Mouse (Mus musculus) thymus, adult 2 months (tissue): Measurements from ENCODE around the gene Scarb2. TPM values are rescaled to one million over a fixed set of nuclear protein-coding genes. Genes with fewer than 3 reads are reported as not detected.
"Not testable (repeated sequence)": the region's sequence is repeated elsewhere in the genome, so short reads cannot be mapped to it uniquely, and the experiment has no call there.

Experiments
- DNase-seq: peaks from one replicate; pipeline ENCODE4 v3.0.0; 2021
- H3K27ac ChIP-seq: fragments of 200-500 bp; 2 replicates; pipeline ENCODE4 v1.5.1; 2012; ENCODE audit warnings: low read length, control low read depth; ENCODE audit not compliant: control insufficient read depth, insufficient read depth
- H3K27me3 ChIP-seq: fragments of 200-500 bp; 2 replicates; pipeline ENCODE4 v1.6.1; 2012; ENCODE audit warnings: mild to moderate bottlenecking, low read length, moderate library complexity, mixed read lengths; ENCODE audit not compliant: control insufficient read depth, insufficient read depth
- H3K36me3 ChIP-seq: fragments of 200-500 bp; 2 replicates; pipeline ENCODE4 v1.6.1; 2012; ENCODE audit warnings: mild to moderate bottlenecking, low read length, moderate library complexity; ENCODE audit not compliant: control insufficient read depth, insufficient read depth
- H3K4me1 ChIP-seq: fragments of 200-500 bp; replicated peaks from 2 replicates; pipeline ENCODE4 v1.6.1; 2012; ENCODE audit warnings: low read length; ENCODE audit not compliant: control insufficient read depth, insufficient read depth
- H3K4me3 ChIP-seq: fragments of 200-500 bp; 2 replicates; pipeline ENCODE4 v1.5.1; 2012; ENCODE audit warnings: mild to moderate bottlenecking, low read length, control low read depth, moderate library complexity; ENCODE audit not compliant: control insufficient read depth, insufficient read depth
- CTCF ChIP-seq: fragments of 200-500 bp; IDR thresholded peaks from 2 replicates; pipeline ENCODE4 v1.5.1; 2012; ENCODE audit warnings: mild to moderate bottlenecking, control low read depth, low read length, moderate library complexity, borderline replicate concordance; ENCODE audit not compliant: control insufficient read depth, poor library complexity, insufficient read depth; ENCODE audit errors: extremely low read depth
- POLR2A ChIP-seq: fragments of 200-500 bp; IDR thresholded peaks from 2 replicates; pipeline ENCODE4 v1.6.1; 2012; ENCODE audit warnings: mild to moderate bottlenecking, low read length, control low read depth, moderate library complexity; ENCODE audit not compliant: control insufficient read depth, poor library complexity, insufficient read depth; ENCODE audit errors: extremely low read depth
- WGBS: fragments of 180-500 bp; shearing (Covaris S2); methylation state at CpG from one replicate; pipeline ENCODE4 v1.1.7; 2018; 5-methylcytosine and 5-hydroxymethylcytosine counted together
- polyA plus RNA-seq: library from polyadenylated mRNA; depleted of rRNA; stranded (reverse); fragments of >200 nt; gene quantifications from 2 replicates; pipeline ENCODE4 v1.2.3, GENCODE M21; 2012

Gene Scarb2
- polyA plus RNA-seq, 1 experiment = 40.2 TPM

DNA sequence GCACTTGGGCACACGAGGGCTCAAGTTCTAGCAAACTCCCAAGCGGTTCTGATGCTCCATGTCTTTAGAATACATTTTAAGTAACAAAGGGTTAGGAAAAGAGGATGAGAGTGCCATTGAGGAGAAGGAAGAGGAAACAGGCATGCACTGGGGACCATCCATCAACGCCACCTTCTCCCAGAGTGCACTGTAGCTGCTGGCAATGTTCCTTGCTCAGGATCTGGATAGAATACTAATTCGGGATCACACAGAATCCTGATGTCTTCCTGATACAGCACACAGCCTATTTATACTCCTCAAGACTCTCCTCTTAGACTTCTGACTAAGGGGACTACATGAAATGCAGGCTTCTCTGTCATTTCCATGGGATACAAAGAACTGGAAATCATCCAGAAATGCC, 33.1 kb upstream of the Scarb2 start:
- 93% methylated on average over 4 of the region's 4 CpGs for WGBS
- Histone ChIP-seq H3K27ac (no peak overlapping the region), H3K27me3 (no peaks in the 10 kb centered on the region), H3K4me3 (no peak overlapping the region), H3K4me1 (no peaks in the 10 kb centered on the region), H3K36me3 (no peaks in the 10 kb centered on the region)
- no peak for DNase-seq
- TF ChIP-seq CTCF = no peak
- no peak for TF ChIP-seq POLR2A

DNA sequence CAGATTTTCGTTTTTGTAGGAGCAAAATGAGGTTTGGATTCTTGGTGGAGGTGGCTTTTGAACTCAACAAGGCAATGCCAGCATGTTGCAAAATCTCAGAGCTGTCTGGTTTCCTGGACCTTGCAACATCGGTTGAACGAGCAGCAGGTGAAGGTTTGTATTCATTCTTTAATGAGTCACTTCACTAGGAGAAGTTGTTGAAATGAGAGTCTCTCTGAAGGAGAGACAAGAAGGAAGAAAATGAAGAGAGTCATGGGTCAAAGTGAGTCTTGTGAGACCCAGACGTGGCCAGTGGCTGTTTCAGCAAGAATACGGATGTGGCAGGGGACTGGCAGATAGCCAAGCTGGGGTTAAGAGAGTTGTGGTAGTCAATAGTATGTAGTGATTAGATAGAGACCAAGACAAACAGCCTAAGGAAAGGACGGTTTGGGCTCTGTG, 18.2 kb upstream of the Scarb2 start:
- 25% methylated on average over 6 of the region's 6 CpGs for WGBS

DNA sequence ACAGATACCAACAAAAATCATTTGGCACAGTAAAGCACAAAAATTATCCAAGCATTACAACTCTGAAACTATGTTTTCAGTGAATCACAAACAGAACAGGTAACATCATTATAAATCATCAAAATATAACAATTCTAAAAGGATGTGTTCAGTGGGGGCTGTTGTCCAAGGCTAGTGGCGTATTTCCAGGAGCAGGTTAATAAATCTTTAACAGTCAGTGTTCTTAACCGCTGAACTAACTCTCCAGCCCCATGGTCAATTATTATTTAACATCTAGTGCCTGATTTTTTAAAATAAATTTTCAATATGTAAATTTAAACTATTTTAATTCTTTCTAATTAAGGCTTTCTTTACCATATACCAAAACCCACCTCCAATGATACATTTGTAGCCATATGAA, 14.5 kb upstream of the Scarb2 start:
- not testable (repeated sequence) for H3K4me1 ChIP-seq, DNase-seq, H3K27me3 ChIP-seq, H3K4me3 ChIP-seq, H3K36me3 ChIP-seq, H3K27ac ChIP-seq
- WGBS = 92% methylated on average over 2 of the region's 2 CpGs

More for the DNA sequence above, 18.2 kb upstream of the Scarb2 start:
- H3K27ac ChIP-seq = no peak overlapping the region
- no peaks in the 10 kb centered on the region for H3K27me3 ChIP-seq
- H3K4me1 ChIP-seq = no peaks in the 10 kb centered on the region
- TF ChIP-seq POLR2A (no peak), CTCF (no peak)
- no peak overlapping the region for H3K4me3 ChIP-seq
- no peaks in the 10 kb centered on the region for H3K36me3 ChIP-seq
- DNase-seq = no peak

DNA sequence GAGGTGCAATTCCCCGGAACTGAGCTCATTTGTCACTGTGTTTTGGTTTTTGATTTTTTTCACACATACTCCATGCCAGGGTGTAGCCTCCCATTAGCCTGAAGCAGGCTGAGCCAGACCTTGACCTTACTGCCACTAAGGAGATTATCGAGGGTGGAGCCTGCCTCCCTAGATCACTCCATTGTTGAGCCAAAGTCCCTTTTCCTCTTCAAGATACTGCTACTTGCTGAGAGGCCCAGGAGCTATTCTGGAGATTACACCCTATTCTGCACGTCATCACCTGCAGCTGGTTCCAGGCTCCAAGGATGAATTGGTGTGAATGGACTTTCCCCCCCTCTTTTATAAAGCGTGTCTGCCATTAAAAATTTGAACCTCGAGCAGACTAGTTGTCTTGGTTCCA, 5.4 kb upstream of the Scarb2 start:
- TF ChIP-seq CTCF (no peak), POLR2A (no peak)
- 95% methylated on average over 5 of the region's 5 CpGs for WGBS
- no peak overlapping the region for H3K27ac ChIP-seq

DNA sequence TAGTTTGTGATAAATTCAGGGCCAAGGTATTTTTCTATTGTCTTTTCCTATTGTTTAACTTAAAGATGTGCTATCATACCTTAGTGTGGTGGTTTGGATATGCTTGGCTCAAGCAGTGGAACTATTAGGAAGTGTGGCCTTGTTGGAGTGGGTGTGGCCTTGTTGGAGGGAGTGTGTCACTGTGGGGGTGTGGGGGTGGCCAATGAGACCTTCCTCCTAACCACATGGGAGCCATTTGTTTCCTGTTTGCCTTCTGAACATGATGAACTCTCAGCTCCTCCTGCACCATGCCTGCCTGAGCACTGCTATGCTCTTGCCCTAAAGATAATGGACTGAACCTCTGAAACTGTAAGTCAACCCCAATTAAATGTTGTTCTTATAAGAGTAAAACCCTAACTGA, 4.6 kb upstream of the Scarb2 start:
- DNase-seq = no peak
- TF ChIP-seq CTCF = no peak
- TF ChIP-seq POLR2A = no peak
- Histone ChIP-seq H3K27ac (no peak overlapping the region), H3K27me3 (no peaks in the 10 kb centered on the region), H3K4me1 (peaks cover 3% of the 10 kb centered on the region), H3K36me3 (no peaks in the 10 kb centered on the region), H3K4me3 (no peak overlapping the region)

More for the DNA sequence above, 5.4 kb upstream of the Scarb2 start:
- Histone ChIP-seq H3K27me3 (no peaks in the 10 kb centered on the region), H3K4me1 (peaks cover 3% of the 10 kb centered on the region), H3K36me3 (no peaks in the 10 kb centered on the region), H3K4me3 (no peak overlapping the region)
- no peak for DNase-seq

DNA sequence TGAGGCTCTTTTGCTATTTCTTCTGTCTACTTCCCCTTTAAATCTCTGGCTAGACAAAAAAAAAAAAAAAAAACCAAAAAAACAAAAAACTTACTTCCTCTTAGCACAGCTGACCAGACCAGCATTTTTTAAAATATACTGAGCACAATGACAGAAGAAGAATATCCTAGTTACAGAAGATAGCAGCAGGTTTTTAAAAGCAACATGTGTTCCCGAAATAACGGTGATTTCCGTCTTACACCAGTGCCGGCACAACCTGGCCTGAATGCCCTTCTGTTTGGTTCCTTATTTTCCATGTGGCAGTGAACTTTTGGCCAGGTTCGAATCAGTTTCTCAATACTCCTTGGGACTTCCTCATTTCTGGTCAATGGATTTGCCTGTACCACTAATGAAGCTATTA, 2.2 kb upstream of the Scarb2 start:
- WGBS = 29% methylated on average over 5 of the region's 5 CpGs
- Histone ChIP-seq H3K27ac (no peak overlapping the region), H3K4me3 (no peak overlapping the region), H3K27me3 (no peaks in the 10 kb centered on the region), H3K4me1 (peaks cover 5% of the 10 kb centered on the region), H3K36me3 (no peaks in the 10 kb centered on the region)
- DNase-seq = no peak
- TF ChIP-seq POLR2A (no peak), CTCF (no peak)

DNA sequence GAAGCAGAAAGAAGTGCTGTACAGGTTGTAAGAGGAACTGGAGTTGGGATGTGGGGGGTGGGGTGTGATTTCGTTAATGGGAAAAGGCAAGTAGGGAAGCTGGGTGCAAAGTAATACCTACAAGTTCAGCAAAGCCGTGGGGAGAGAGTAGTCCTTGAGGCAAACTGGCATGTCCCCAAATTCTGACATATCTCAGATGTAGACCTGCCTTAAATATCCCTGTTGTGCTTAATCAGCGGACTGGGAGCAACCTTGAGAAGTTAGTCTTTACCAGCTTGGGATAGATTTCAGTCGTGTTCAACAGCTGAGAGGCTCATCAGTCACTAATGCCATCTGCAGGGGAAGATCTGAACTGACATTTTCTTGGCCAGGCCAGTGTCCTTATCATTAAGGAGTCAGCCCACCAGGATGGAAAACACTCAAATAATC, 318 bp downstream of the Scarb2 start:
- peaks cover 17% of the 10 kb centered on the region for H3K4me1 ChIP-seq
- H3K4me3 ChIP-seq = no peak overlapping the region
- no peaks in the 10 kb centered on the region for H3K36me3 ChIP-seq
- 20% methylated on average over 4 of the region's 4 CpGs for WGBS
- TF ChIP-seq POLR2A (no peak), CTCF (no peak)
- peak; percentile 70 for DNase-seq
- no peaks in the 10 kb centered on the region for H3K27me3 ChIP-seq
- no peak overlapping the region for H3K27ac ChIP-seq
